Mouse (Mus musculus): ENCODE results near the gene Josd2.

DNA sequence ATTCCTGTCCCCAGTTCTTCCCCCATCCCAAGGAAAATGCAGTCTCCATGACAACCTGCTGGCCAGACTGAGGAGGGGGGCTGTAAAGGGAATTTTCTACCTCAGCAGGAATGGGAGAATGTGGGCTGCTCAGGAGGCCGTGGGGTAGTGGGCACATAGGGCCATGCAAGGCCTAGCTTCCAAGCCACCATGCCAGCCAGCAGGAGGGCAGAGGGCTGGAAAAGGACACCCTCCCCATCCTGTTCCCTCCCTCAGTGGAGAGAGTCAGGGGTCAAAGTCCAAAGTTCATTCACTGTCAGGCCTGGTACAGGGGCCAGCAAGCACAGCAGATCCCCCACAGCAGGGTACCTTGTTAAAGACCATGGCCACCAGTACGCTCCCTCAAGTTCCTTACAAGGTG is 2.7 kb upstream of the Josd2 start, which contains the start of gene Aspdh:
- TF ChIP-seq CTCF (IDR thresholded peaks at IDR 0.05; ENCODE audit: extremely low read depth, insufficient read depth, insufficient read length, insufficient replicate concordance) = no peak
- TF ChIP-seq POLR2A (IDR thresholded peaks at IDR 0.05; ENCODE audit: low read depth, low read length) = no peak

Data from spleen, adult 2 months (tissue).